Mouse (Mus musculus) urinary bladder, postnatal 4 days (tissue): ENCODE measurements around the gene Olfr1196.
"Not testable (repeated sequence)": the region's sequence is repeated elsewhere in the genome, so short reads cannot be mapped to it uniquely, and the experiment has no call there.

ENCODE experiments used
- DNase-seq, 2 experiments: peaks; one replicate each; pipeline ENCODE4 v3.0.0; 2021 to 2022; ENCODE audit warnings: low spot score in 2 of 2

Gene Olfr1196

DNA sequence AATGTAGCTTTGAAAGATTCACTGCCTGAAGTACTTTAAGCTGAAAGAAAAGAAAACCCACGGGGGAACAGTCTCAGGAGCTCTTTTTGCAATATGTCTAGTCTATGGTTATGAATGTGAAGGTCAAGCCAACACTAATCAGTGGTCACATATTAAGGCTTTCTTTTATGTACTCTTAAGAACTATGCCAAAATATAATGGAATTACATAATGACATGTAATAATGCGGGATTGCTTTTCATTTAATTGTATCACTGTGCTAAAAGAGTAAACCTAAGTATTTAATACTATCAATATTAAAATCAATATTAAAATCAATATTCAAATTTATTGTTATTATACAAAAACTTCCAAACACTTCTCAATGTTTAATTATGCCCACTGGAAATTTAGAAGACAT, at the start of gene Olfr1196:
Gene Olfr1196, minus strand, starts transcription at position 101 of the 400 bp plus-strand sequence.
- DNase-seq: no peak

- DNase-seq: no peak
Observed at GRCm38 (mm10) chr2:88751270-88751669, 46.9 kb upstream of the Olfr1196 start, which contains the start of gene Olfr1198. Gene Olfr1198 (minus strand): TSS chr2:88751370.

DNA sequence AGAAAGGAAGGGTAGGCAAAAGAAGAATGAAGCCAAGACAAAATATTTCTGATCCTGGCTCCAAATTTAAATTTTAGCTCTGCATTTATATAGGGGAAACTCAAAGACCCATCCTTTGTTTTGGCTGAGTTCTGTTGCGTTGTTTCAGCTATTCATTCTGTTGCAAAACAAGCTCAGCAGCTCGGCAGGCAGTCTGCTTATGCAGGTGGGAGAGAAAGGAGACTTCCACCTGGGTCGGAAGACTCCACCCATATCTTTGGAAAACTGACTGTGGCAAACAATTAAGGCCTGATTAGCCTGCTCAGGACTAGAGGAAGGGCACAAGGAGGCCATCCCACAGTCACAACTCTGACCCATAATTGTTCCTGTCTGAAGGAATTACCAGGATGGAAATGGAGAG, 39.0 kb upstream of the Olfr1196 start:
- DNase-seq: no peak

GRCm38 (mm10) chr2:88732266-88732665, 27.9 kb upstream of the Olfr1196 start, which contains the start of gene Olfr1197:
Gene Olfr1197 (minus strand): TSS chr2:88732366.
- no peak for DNase-seq

DNA sequence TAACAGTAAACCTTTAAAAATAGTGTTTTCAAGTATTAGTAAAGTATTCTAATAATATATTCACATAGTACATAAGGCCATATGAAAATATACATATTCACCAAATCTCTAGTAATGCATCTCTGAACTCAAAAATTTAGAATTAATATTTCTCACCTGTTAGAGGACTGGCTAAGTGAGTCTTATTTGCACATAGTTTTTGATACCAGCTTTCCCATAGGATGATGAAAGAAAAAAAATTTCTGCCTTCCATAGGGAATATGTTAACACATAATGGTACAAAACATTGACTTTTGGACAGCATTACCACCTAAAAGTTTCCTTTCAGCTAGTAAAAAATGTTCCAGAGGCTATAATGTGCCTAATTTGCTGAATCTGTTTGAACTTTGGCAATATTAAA, 15.3 kb downstream of the Olfr1196 start, which contains the start of gene Olfr1195:
Gene Olfr1195, minus strand, starts transcription at position 101 of the 400 bp plus-strand sequence.
- DNase-seq: no peak

- not testable (repeated sequence) for DNase-seq
Observed at GRCm38 (mm10) chr2:88675328-88675727, 29.1 kb downstream of the Olfr1196 start, which contains the start of gene Olfr1193. Gene Olfr1193 (plus strand): TSS chr2:88675628.

DNA sequence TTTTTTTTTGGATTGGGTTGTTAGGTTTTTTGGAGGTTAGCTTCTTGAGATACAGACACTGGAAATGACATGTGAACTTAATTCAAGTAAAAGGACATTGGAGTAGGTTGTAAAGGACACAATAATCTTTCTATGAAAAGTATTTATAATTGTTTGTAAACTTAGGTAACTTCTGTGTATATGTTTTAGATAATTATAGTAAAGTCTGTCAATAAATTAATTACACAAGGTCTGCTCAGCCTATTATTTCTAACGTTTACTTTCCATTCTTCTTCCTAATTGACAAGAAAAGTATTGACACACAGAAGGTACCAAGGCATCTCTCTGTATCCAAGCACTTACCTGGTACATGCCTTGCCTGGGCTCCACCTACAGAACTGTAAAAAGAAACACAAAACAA, 56.2 kb downstream of the Olfr1196 start, which contains the start of gene Olfr1192-ps1:
Gene Olfr1192-ps1, plus strand, starts transcription at position 301 of the 400 bp plus-strand sequence.
- DNase-seq: no peak
